Mouse (Mus musculus) kidney, embryonic 15.5 days (tissue): ENCODE results near the gene Pcca. TPM values are rescaled to one million over a fixed set of nuclear protein-coding genes. Genes with fewer than 3 reads are reported as not detected.

Experiments
- ATAC-seq: fragments of 200-750 bp; cut with Nextera tagmentation; replicated peaks from 2 replicates; pipeline ENCODE4 v1.8.0; 2017; ENCODE audit warnings: moderate TSS enrichment; ENCODE audit not compliant: low FRiP score
- H3K27ac ChIP-seq: fragments of 300-500 bp; sonication (generic); 2 replicates; pipeline ENCODE4 v1.5.1; 2015; ENCODE audit warnings: mild to moderate bottlenecking, inconsistent platforms
- H3K27me3 ChIP-seq: fragments of 300-500 bp; sonication (generic); 2 replicates; pipeline ENCODE4 v1.6.1; 2015; ENCODE audit warnings: inconsistent platforms
- H3K36me3 ChIP-seq: fragments of 300-500 bp; sonication (generic); 2 replicates; pipeline ENCODE4 v1.6.1; 2015; ENCODE audit warnings: inconsistent platforms
- H3K4me1 ChIP-seq: fragments of 300-500 bp; sonication (generic); 2 replicates; pipeline ENCODE4 v1.6.1; 2015; ENCODE audit warnings: inconsistent platforms
- H3K4me2 ChIP-seq: fragments of 300-500 bp; sonication (generic); 2 replicates; pipeline ENCODE4 v1.6.1; 2015; ENCODE audit warnings: moderate library complexity, mild to moderate bottlenecking, inconsistent platforms
- H3K4me3 ChIP-seq: fragments of 300-500 bp; sonication (generic); replicated peaks from 2 replicates; pipeline ENCODE4 v1.5.1; 2015; ENCODE audit warnings: mild to moderate bottlenecking, inconsistent platforms
- H3K9ac ChIP-seq: fragments of 300-500 bp; sonication (generic); 2 replicates; pipeline ENCODE4 v1.6.1; 2015; ENCODE audit warnings: mild to moderate bottlenecking, inconsistent platforms
- H3K9me3 ChIP-seq: fragments of 300-500 bp; sonication (generic); replicated peaks from 2 replicates; pipeline ENCODE4 v1.6.1; 2016; ENCODE audit warnings: inconsistent platforms
- WGBS: fragments of 180-500 bp; shearing (Covaris S2); methylation state at CpG from one replicate; pipeline ENCODE4 v1.1.7; 2015; ENCODE audit warnings: mixed read lengths; 5-methylcytosine and 5-hydroxymethylcytosine counted together
- polyA plus RNA-seq: library from polyadenylated mRNA; unstranded; fragments of >200 nt; fragmentation: Nextera tagmentation; extraction: Ambion mirVana; gene quantifications from 2 replicates; pipeline ENCODE4 v1.2.1, GENCODE M21; 2015

Pcca gene
- polyA plus RNA-seq, 1 experiment from 2014 or later, result 23.9 TPM

DNA sequence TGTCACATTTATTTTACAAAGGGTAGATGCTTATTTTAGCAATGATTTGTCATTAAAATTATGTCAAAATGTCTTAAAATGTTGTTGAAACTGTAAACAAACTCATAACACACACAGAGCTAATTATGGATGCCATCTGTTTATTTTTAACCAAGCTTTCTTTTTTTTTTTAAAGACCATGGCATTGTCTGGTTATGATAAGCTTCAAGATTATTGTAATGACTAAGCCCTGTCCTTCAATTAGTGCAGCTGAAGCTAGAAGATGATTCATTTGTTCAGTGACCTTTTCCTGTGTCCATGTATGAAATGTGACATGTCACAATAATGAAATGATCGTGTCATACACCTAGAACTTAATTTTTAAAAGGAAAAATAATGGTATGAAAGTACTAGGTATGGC lies 149.5 kb downstream of the Pcca start:
- Histone ChIP-seq H3K27ac (no peak overlapping the region), H3K4me3 (no peak overlapping the region), H3K36me3 (no peaks in the 10 kb centered on the region), H3K4me2 (no peak overlapping the region), H3K4me1 (no peaks in the 10 kb centered on the region), H3K9me3 (no peaks in the 10 kb centered on the region), H3K27me3 (no peaks in the 10 kb centered on the region), H3K9ac (no peak overlapping the region)
- no peak for ATAC-seq
- WGBS, result 86% methylated on average over 1 of the region's 1 CpGs

DNA sequence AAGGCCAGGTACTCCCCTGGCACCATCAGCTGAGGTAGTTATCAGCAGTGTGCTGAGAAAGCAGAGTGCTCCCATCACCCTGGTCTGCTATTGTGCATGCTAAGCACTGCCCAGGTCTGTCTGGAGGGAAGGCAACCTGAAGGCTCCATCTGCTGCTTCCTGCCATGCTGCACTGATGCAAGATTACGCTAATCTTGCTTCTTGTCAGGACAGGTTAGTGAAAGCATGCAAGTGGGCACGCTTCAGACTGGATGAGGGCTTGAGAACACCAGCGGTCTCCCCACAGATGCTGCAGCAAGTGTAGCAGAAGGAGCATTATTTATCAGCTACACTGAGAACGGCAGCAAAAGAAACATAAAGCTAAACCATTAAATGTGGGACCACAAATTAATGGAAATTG lies 150.1 kb downstream of the Pcca start:
- no peak overlapping the region for H3K4me3 ChIP-seq
- H3K9ac ChIP-seq, result no peak overlapping the region
- no peak for ATAC-seq
- H3K4me1 ChIP-seq, result no peaks in the 10 kb centered on the region
- 84% methylated on average over 4 of the region's 4 CpGs for WGBS
- no peaks in the 10 kb centered on the region for H3K9me3 ChIP-seq
- H3K27me3 ChIP-seq, result no peaks in the 10 kb centered on the region
- H3K36me3 ChIP-seq, result no peaks in the 10 kb centered on the region
- H3K27ac ChIP-seq, result no peak overlapping the region
- no peak overlapping the region for H3K4me2 ChIP-seq

DNA sequence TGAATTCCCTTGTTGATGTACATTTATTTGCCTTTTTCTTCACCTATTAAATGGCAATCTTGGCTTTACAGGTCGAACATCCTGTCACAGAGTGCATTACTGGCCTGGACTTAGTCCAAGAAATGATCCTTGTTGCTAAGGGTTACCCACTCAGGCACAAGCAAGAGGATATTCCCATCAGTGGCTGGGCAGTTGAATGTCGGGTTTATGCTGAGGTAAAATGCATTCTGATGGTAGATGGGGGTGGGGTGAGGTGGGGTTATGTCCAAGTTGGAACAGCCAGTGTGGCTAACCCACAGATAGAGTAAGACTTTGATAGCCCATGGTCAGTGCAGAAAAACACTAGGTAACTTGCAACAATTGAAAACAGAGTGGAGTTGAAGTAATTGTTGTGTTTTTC lies 150.7 kb downstream of the Pcca start:
- Histone ChIP-seq H3K36me3 (no peaks in the 10 kb centered on the region), H3K4me3 (no peak overlapping the region), H3K4me1 (no peaks in the 10 kb centered on the region), H3K4me2 (no peak overlapping the region), H3K27ac (no peak overlapping the region), H3K27me3 (no peaks in the 10 kb centered on the region), H3K9me3 (no peaks in the 10 kb centered on the region), H3K9ac (no peak overlapping the region)
- WGBS, result 46% methylated on average over 2 of the region's 2 CpGs
- ATAC-seq, result no peak

DNA sequence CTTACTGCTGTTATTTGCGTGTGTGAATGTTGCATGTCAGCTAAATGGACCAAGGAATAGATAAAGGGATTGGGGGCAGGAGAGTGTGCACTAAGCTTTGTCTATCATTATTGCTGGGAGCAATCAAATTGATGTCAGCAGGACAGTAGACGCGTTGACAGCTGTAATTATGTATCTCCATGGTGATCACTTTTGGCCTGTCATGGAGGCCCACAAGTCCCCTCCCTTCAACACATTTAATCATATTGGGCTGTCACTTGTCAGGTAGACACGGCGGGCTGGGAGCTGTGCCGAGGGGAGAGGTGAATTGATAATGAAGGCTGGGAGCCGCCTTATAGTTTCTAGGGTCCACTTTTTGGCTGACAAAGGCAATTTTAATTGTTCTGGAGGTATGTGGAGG lies 153.3 kb downstream of the Pcca start:
- 80% methylated on average over 7 of the region's 7 CpGs for WGBS
- Histone ChIP-seq H3K9ac (no peak overlapping the region), H3K36me3 (no peaks in the 10 kb centered on the region), H3K4me1 (no peaks in the 10 kb centered on the region), H3K4me2 (no peak overlapping the region), H3K27me3 (no peaks in the 10 kb centered on the region), H3K4me3 (no peak overlapping the region), H3K9me3 (no peaks in the 10 kb centered on the region), H3K27ac (no peak overlapping the region)
- no peak for ATAC-seq

GRCm38 (mm10) chr14:122688378-122688777 lies 154.3 kb downstream of the Pcca start:
- Histone ChIP-seq H3K4me1 (no peaks in the 10 kb centered on the region), H3K9ac (no peak overlapping the region), H3K36me3 (no peaks in the 10 kb centered on the region), H3K4me3 (no peak overlapping the region), H3K27me3 (no peaks in the 10 kb centered on the region), H3K27ac (no peak overlapping the region), H3K9me3 (no peaks in the 10 kb centered on the region), H3K4me2 (no peak overlapping the region)
- no peak for ATAC-seq
- 94% methylated on average over 4 of the region's 4 CpGs for WGBS

DNA sequence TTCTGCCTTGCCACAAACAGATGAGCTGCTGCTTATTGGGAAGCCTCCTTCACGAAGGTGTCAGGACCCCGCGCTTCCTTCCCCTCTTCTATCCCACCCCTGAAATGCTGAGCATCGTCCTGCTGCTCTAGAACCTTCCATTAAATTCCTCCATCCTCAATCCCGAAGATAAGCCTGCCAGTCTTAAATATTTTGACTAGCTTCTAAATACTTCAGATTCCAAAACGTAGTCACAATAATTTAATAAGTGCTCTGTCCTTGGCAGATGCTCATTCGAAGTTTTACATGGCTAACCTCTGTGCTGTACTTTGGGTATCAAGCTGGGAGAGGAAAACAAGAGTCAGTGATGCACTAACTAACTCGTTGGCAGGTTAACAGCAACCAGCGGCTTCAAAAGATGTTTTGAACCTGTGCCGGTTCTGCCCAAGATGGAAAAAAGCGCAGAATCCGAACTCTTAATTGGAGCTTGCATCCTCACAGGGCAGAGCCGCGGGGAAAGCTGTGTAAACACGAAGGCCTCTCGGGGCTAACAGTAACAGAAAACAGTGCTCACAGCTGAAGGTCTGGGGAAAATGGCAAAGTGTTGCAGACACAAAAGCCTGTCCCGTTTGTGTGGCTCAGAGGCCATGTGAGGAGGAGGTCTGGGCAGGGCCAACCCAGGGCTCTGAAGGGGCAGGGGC lies 155.2 kb downstream of the Pcca start:
- Histone ChIP-seq H3K27me3 (no peaks in the 10 kb centered on the region), H3K4me3 (no peak overlapping the region), H3K36me3 (no peaks in the 10 kb centered on the region), H3K4me2 (no peak overlapping the region), H3K27ac (no peak overlapping the region), H3K9me3 (no peaks in the 10 kb centered on the region), H3K4me1 (no peaks in the 10 kb centered on the region), H3K9ac (no peak overlapping the region)
- ATAC-seq, result no peak
- WGBS, result 66% methylated on average over 17 of the region's 17 CpGs

DNA sequence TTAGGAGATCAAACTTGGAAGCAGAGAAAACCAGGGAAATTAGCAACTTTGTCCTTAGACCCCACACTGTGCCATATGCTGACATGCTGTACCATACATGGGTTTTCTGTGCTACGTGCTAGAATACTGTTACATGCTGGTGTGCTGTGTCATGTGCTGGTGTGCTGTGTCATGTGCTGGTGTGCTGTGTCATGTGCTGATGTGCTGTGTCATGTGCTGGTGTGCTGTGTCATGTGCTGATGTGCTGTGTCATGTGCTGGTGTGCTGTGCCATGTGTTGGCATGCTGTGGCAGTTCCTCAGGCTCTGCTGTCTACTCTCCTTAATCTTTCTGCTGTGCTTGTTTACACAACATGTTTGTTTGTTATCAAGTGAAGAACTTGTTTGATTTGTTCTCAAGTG lies 157.4 kb downstream of the Pcca start:
- no peak overlapping the region for H3K4me2 ChIP-seq
- 91% methylated on average over 1 of the region's 1 CpGs for whole genome bisulfite sequencing
- H3K36me3 ChIP-seq, result no peaks in the 10 kb centered on the region
- no peak overlapping the region for H3K9ac ChIP-seq
- no peaks in the 10 kb centered on the region for H3K4me1 ChIP-seq
- H3K9me3 ChIP-seq, result no peaks in the 10 kb centered on the region
- no peak for ATAC-seq
- H3K27ac ChIP-seq, result no peak overlapping the region
- no peaks in the 10 kb centered on the region for H3K27me3 ChIP-seq
- H3K4me3 ChIP-seq, result no peak overlapping the region

DNA sequence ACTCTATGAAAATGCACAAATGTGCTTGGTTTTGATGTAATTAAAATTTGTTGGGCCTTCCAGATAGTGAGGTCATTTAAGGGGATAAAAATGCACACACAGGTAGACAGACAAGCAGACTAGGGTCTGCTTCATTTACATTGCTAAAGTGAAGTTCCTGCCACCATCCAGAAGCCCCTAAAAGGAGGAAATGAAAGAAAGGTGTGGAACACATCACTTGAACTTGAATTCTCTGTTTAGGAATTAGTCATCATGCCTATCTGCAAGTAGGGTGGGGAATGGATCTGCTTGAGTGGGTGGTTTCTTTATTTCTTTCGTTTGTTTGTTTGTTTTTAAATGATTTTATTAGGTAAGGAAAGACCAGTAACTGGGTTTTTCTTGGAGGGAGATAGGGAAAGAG lies 166.2 kb downstream of the Pcca start:
- Histone ChIP-seq H3K9me3 (no peaks in the 10 kb centered on the region), H3K9ac (no peak overlapping the region), H3K4me2 (no peak overlapping the region), H3K4me3 (no peak overlapping the region), H3K4me1 (no peaks in the 10 kb centered on the region), H3K27me3 (no peaks in the 10 kb centered on the region), H3K36me3 (no peaks in the 10 kb centered on the region), H3K27ac (no peak overlapping the region)
- no peak for ATAC-seq
- 59% methylated on average over 1 of the region's 1 CpGs for WGBS

- Histone ChIP-seq H3K4me3 (no peak overlapping the region), H3K27ac (no peak overlapping the region), H3K36me3 (no peaks in the 10 kb centered on the region), H3K27me3 (no peaks in the 10 kb centered on the region), H3K4me2 (no peak overlapping the region), H3K9ac (no peak overlapping the region), H3K4me1 (no peaks in the 10 kb centered on the region), H3K9me3 (no peaks in the 10 kb centered on the region)
- 93% methylated on average over 5 of the region's 5 CpGs for WGBS
- ATAC-seq, result no peak
Measured at GRCm38 (mm10) chr14:122713793-122714192, 179.7 kb downstream of the Pcca start.

DNA sequence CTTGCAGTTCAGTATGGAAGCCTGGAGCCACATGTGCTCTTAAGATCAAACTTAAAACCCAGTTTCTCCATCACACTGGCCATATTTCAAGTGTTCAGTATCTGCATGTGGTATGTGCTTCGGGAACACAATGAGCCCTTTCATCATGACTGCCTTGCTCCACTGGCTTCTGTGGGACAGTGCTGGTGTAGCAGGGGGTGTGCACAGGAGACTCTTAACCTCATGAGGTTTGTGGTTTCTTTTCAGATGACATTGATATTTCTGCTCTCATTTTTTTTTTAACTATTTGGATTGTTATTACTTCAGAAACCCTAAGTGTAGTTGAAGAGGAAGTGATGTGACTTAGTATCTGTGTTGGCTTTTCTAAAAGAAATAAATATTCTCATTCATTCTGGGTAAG lies 180.8 kb downstream of the Pcca start:
- Histone ChIP-seq H3K27me3 (no peaks in the 10 kb centered on the region), H3K9me3 (no peaks in the 10 kb centered on the region), H3K36me3 (no peaks in the 10 kb centered on the region), H3K4me3 (no peak overlapping the region), H3K4me1 (no peaks in the 10 kb centered on the region), H3K27ac (no peak overlapping the region), H3K9ac (no peak overlapping the region), H3K4me2 (no peak overlapping the region)
- 44% methylated on average over 1 of the region's 1 CpGs for WGBS
- no peak for ATAC-seq

- no peak overlapping the region for H3K4me3 ChIP-seq
- no peaks in the 10 kb centered on the region for H3K27me3 ChIP-seq
- H3K27ac ChIP-seq, result no peak overlapping the region
- no peak for ATAC-seq
- H3K9me3 ChIP-seq, result no peaks in the 10 kb centered on the region
- H3K36me3 ChIP-seq, result no peaks in the 10 kb centered on the region
- no peak overlapping the region for H3K4me2 ChIP-seq
- no peak overlapping the region for H3K9ac ChIP-seq
- no peaks in the 10 kb centered on the region for H3K4me1 ChIP-seq
Measured at GRCm38 (mm10) chr14:122716057-122716456, 181.9 kb downstream of the Pcca start.

DNA sequence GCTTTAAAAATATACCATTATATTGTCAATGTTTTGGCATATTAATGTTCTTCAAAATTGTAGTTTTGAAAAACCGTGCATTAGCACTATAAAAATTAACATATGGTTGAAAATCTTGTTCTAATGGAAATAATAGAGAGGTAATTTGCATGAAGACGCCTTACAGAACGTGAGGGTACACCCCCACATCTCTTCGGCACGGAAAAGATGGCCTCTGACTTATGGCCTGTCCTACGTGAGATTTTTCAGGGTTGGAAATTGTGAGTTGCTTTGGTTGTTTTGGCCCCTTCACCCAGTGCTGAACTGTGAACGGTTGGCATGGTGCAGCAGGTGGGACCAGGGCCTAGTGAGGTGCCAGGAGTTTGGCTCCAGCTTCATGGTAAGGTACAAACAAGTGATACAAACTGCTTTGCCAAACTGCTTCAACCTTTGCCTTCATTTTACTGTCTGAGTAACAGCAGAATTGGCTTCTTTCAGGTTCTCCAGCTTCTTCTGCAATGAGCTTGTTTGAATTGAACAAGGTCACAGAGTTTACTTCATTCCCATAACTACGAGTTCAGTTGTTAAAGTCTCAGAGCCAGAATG lies 185.5 kb downstream of the Pcca start:
- H3K27me3 ChIP-seq, result no peaks in the 10 kb centered on the region
- H3K4me1 ChIP-seq, result no peaks in the 10 kb centered on the region
- no peak overlapping the region for H3K4me2 ChIP-seq
- H3K9me3 ChIP-seq, result no peaks in the 10 kb centered on the region
- no peak overlapping the region for H3K27ac ChIP-seq
- H3K9ac ChIP-seq, result no peak overlapping the region
- 85% methylated on average over 8 of the region's 8 CpGs for WGBS
- H3K4me3 ChIP-seq, result no peak overlapping the region
- no peak for ATAC-seq
- no peaks in the 10 kb centered on the region for H3K36me3 ChIP-seq

- Histone ChIP-seq H3K4me3 (no peak overlapping the region), H3K4me1 (no peaks in the 10 kb centered on the region), H3K9me3 (no peaks in the 10 kb centered on the region), H3K9ac (no peak overlapping the region), H3K27me3 (no peaks in the 10 kb centered on the region), H3K36me3 (no peaks in the 10 kb centered on the region), H3K4me2 (no peak overlapping the region), H3K27ac (no peak overlapping the region)
- WGBS, result 44% methylated on average over 3 of the region's 3 CpGs
- ATAC-seq, result no peak
Measured at GRCm38 (mm10) chr14:122720989-122721388, 186.9 kb downstream of the Pcca start.
